ENCODE assay signal across 8 mouse cellular contexts in genomic region chr10:80900318-80901247, GRCm38 (mm10). TPM values are rescaled to one million over a fixed set of nuclear protein-coding genes. Genes with fewer than 3 reads are reported as not detected.
DNase-seq lines count a peak whose midpoint lies in the region; ATAC-seq and TF ChIP-seq lines count a peak whose summit lies in the region.

Gene Timm13 (minus strand): TSS chr10:80900969.

- ATAC-seq in frontal cortex, adult (ENCODE audit: low TSS enrichment): peak; percentile 86
- ATAC-seq in lung, postnatal 0 days: peak; percentile 98

- H3K27me3 ChIP-seq in hindbrain, embryonic 10.5 days (ENCODE audit: insufficient read depth, poor library complexity, severe bottlenecking): peaks cover 9% of the 10 kb centered on the region; the same call in 1 of the 2 replicates
- H3K27me3 ChIP-seq in lung, postnatal 0 days (replicated peaks; ENCODE audit: insufficient read depth, low read length): no peaks in the 10 kb centered on the region

- peak within 1 kb of the TSS; percentile 55 for H3K9ac ChIP-seq in lung, postnatal 0 days (replicated peaks; ENCODE audit: low read depth)

- peaks cover 39% of the 10 kb centered on the region for H3K4me1 ChIP-seq in hindbrain, embryonic 10.5 days (replicated peaks)
- peaks cover 10% of the 10 kb centered on the region for H3K4me1 ChIP-seq in lung, postnatal 0 days (ENCODE audit: insufficient read depth, low read depth, low read length)

- H3K27ac ChIP-seq in hindbrain, embryonic 10.5 days: peak within 1 kb of the TSS; percentile 90
- H3K27ac ChIP-seq in lung, postnatal 0 days (ENCODE audit: low read length): 0 out of 2 replicates have a peak within 1 kb of the TSS, but pooled peaks have one; percentile 10

- TF ChIP-seq CTCF in lung, postnatal 0 days (IDR thresholded peaks at IDR 0.05): no peak

- H3K4me2 ChIP-seq in lung, postnatal 0 days (replicated peaks; ENCODE audit: low read depth, low read length): peak within 1 kb of the TSS; percentile 69

- under 1% methylated on average over 72 of the region's 72 CpGs for WGBS in hindbrain, embryonic 10.5 days
- under 1% methylated on average over 72 of the region's 72 CpGs for WGBS in lung, postnatal 0 days

- peak; percentile 30 for TF ChIP-seq EP300 in lung, postnatal 0 days (IDR thresholded peaks at IDR 0.05)

- H3K9me3 ChIP-seq in hindbrain, embryonic 10.5 days: no peaks in the 10 kb centered on the region
- H3K9me3 ChIP-seq in lung, postnatal 0 days (ENCODE audit: low read length): no peaks in the 10 kb centered on the region

- DNase-seq in MN1 (ENCODE audit: low spot score): peak; percentile 100
- DNase-seq in cerebellum, adult 9-10 months: peak; percentile 99
- DNase-seq in hindbrain, embryonic 10.5 days (ENCODE audit: low spot score): peak; percentile 99
- peak; percentile 100 for DNase-seq in layer of hippocampus, adult 9-11 months
- peak; percentile 100 for DNase-seq in lung, postnatal 0 days (ENCODE audit: low spot score)
- DNase-seq in ovary, postnatal 14 days (ENCODE audit: low spot score): peak; percentile 91
- peak; percentile 96 for DNase-seq in thymus, postnatal 14 days

- H3K36me3 ChIP-seq in hindbrain, embryonic 10.5 days: peaks cover 63% of the 10 kb centered on the region
- H3K36me3 ChIP-seq in lung, postnatal 0 days (ENCODE audit: insufficient read depth, low read length): no peaks in the 10 kb centered on the region

- H3K4me3 ChIP-seq in hindbrain, embryonic 10.5 days: peak within 1 kb of the TSS; percentile 84
- H3K4me3 ChIP-seq in lung, postnatal 0 days (ENCODE audit: low read depth, low read length): peak within 1 kb of the TSS; percentile 92

RNA-seq across cellular contexts. Expression of gene Timm13, which starts in this region (rescaled TPM):
- 374 and 391 TPM in 2 replicates for polyA plus RNA-seq in hindbrain, embryonic 10.5 days (2016; fragmentation: Nextera tagmentation; extraction: Ambion mirVana)
- polyA plus RNA-seq in lung, postnatal 0 days (2015; fragmentation: Nextera tagmentation; extraction: Ambion mirVana): 211 and 233 TPM in 2 replicates

Comparison
In these comparisons a context has a peak if more than half of its experiments do, and no peak if none do; other contexts are left out.
1. Peak in every context shown above with its lines: DNase-seq, ATAC-seq, H3K4me3 ChIP-seq and H3K27ac ChIP-seq.